Mouse (Mus musculus) liver, embryonic 15.5 days (tissue): ENCODE measurements around the gene Tbc1d17. TPM values are rescaled to one million over a fixed set of nuclear protein-coding genes. Genes with fewer than 3 reads are reported as not detected.
A peak's percentile ranks its signal among the peaks of the same experiment; 100 is the strongest.

Experiments
- ATAC-seq: fragments of 200-750 bp; cut with Nextera tagmentation; 2 replicates; pipeline ENCODE4 v1.8.0; 2017; ENCODE audit warnings: moderate number of reproducible peaks, mild to moderate bottlenecking, moderate library complexity; ENCODE audit not compliant: insufficient read depth
- H3K27ac ChIP-seq: fragments of 300-500 bp; sonication (generic); replicated peaks from 2 replicates; pipeline ENCODE4 v1.5.1; 2015; ENCODE audit warnings: mild to moderate bottlenecking, inconsistent platforms
- H3K27me3 ChIP-seq: fragments of 300-500 bp; sonication (generic); 2 replicates; pipeline ENCODE4 v1.6.1; 2015; ENCODE audit warnings: mild to moderate bottlenecking, inconsistent platforms
- H3K36me3 ChIP-seq: fragments of 300-500 bp; sonication (generic); replicated peaks from 2 replicates; pipeline ENCODE4 v1.6.1; 2015; ENCODE audit warnings: moderate library complexity, mild to moderate bottlenecking, inconsistent platforms
- H3K4me1 ChIP-seq: fragments of 300-500 bp; sonication (generic); replicated peaks from 2 replicates; pipeline ENCODE4 v1.6.1; 2015; ENCODE audit warnings: inconsistent platforms
- H3K4me2 ChIP-seq: fragments of 300-500 bp; sonication (generic); 2 replicates; pipeline ENCODE4 v1.6.1; 2015; ENCODE audit warnings: moderate library complexity, mild to moderate bottlenecking, inconsistent platforms
- H3K4me3 ChIP-seq: fragments of 300-500 bp; sonication (generic); replicated peaks from 2 replicates; pipeline ENCODE4 v1.5.1; 2015; ENCODE audit warnings: mild to moderate bottlenecking, inconsistent platforms
- H3K9ac ChIP-seq: fragments of 300-500 bp; sonication (generic); 2 replicates; pipeline ENCODE4 v1.6.1; 2015; ENCODE audit warnings: moderate library complexity, mild to moderate bottlenecking, inconsistent platforms
- H3K9me3 ChIP-seq: fragments of 300-500 bp; sonication (generic); replicated peaks from 2 replicates; pipeline ENCODE4 v1.6.1; 2016; ENCODE audit warnings: inconsistent platforms
- WGBS: fragments of 180-500 bp; shearing (Covaris S2); methylation state at CpG from one replicate; pipeline ENCODE4 v1.1.7; 2015; ENCODE audit warnings: mixed read lengths; ENCODE audit not compliant: insufficient replicate concordance; 5-methylcytosine and 5-hydroxymethylcytosine counted together
- polyA plus RNA-seq: library from polyadenylated mRNA; unstranded; fragments of >200 nt; fragmentation: Nextera tagmentation; extraction: Ambion mirVana; gene quantifications from 2 replicates; pipeline ENCODE4 v1.2.1, GENCODE M21; 2015

Gene Tbc1d17
- polyA plus RNA-seq, 1 experiment from 2014 or later: 26.1 TPM

DNA sequence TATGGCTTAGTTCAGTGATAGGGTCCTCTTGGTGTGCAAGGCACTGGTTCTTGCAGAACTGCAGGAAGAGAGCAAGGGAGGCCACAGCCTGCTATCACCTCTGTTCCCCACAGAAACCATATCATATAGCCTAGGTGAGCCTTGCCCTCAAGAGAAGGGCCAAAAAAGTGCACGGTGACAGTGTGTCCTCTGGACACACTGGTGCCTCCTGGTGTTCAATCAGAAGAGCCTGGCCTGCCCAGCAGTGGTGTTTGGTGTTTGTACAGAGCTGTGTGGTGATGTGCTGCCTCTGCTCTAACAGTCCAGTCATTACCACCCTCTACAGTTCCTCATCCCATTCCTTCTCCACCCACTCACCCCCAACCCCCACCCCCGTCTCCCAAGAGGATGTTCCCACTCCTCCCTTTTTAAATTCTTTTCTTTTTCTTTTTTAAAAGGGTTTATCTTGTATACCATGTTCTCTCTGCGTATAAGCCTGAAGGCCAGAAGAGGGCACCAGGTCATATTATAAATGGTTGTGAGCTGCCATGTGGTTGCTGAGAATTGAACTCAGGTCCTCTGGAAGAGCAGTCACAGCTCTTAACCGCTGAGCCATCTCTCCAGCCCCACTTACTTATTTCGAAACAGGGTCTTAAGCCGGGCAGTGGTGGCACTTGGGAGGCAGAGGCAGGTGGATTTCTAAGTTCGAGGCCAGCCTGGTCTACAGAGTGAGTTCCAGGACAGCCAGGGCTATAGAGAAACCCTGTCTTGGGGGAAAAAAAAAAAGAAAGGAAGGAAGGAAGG is 27.0 kb downstream of the Tbc1d17 start:
- 66% methylated on average over 7 of the region's 7 CpGs for WGBS

GRCm38 (mm10) chr7:44820525-44820924 is 28.4 kb downstream of the Tbc1d17 start:
- WGBS: 61% methylated on average over 3 of the region's 3 CpGs
- Histone ChIP-seq H3K9ac (no peak overlapping the region), H3K4me2 (peak overlapping the region; percentile 92), H3K4me1 (peaks cover 83% of the 10 kb centered on the region), H3K4me3 (no peak overlapping the region), H3K27ac (peak overlapping the region; percentile 78), H3K9me3 (no peaks in the 10 kb centered on the region), H3K36me3 (peaks cover 22% of the 10 kb centered on the region; the same call in 1 of the 2 replicates), H3K27me3 (no peaks in the 10 kb centered on the region)
- no peak for ATAC-seq

More for the DNA sequence above, 27.0 kb downstream of the Tbc1d17 start:
- H3K27me3 ChIP-seq: no peaks in the 10 kb centered on the region
- H3K36me3 ChIP-seq: peaks cover 36% of the 10 kb centered on the region
- no peaks in the 10 kb centered on the region for H3K9me3 ChIP-seq
- no peak overlapping the region for H3K27ac ChIP-seq
- peaks cover 93% of the 10 kb centered on the region for H3K4me1 ChIP-seq
- no peak overlapping the region for H3K4me2 ChIP-seq
- H3K9ac ChIP-seq: no peak overlapping the region
- H3K4me3 ChIP-seq: no peak overlapping the region
- no peak for ATAC-seq

DNA sequence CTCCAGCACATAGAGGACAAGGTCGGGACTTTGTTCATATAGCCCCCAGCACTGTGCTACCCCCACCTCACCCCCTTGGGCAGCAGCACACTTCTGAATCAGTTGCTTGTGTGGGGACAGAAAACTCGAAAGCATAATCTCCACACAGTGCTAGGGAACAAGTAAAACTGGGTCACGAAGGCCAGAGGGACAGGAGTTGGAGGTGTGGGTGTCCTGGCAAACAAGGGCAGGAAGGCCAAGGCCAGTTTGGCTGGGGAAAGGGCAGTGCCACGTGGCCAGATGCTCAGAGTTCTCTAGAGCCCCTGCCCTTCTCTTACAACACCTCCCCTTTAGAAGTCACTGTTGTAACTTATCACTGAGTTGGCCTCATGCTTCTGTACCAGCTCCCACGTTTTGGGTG is 29.0 kb downstream of the Tbc1d17 start:
- H3K4me2 ChIP-seq: peak overlapping the region; percentile 92
- no peak for ATAC-seq
- peaks cover 20% of the 10 kb centered on the region; the same call in 1 of the 2 replicates for H3K36me3 ChIP-seq
- H3K4me1 ChIP-seq: peaks cover 83% of the 10 kb centered on the region
- H3K27ac ChIP-seq: peak overlapping the region; percentile 78
- WGBS: 33% methylated on average over 5 of the region's 5 CpGs
- H3K27me3 ChIP-seq: no peaks in the 10 kb centered on the region
- peak overlapping the region; percentile 37; the same call in 1 of the 2 replicates for H3K9ac ChIP-seq
- H3K4me3 ChIP-seq: peak overlapping the region; percentile 90
- no peaks in the 10 kb centered on the region for H3K9me3 ChIP-seq

DNA sequence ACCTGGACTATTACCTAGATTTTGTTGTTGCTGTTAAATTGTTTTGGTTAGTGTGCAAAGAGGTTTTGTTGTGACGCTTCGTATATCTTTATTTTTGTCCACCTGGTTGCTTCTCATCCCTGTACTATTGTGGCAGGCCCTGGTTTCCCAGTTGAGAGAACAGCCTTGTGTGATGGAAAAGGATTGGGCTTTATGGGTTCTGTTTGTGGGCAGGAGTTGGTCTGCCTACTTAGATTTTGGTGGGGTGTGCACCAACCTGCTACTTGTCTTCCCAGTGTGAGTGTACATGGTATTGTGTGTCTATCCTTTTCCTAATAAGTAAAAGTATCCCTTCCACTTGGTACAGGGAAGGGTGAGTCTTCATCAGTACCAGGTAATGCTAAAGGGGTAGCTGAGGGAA is 29.5 kb downstream of the Tbc1d17 start:
- Histone ChIP-seq H3K4me3 (peak overlapping the region; percentile 90), H3K36me3 (peaks cover 25% of the 10 kb centered on the region; the same call in 1 of the 2 replicates), H3K9me3 (no peaks in the 10 kb centered on the region), H3K4me2 (peak overlapping the region; percentile 92), H3K9ac (peak overlapping the region; percentile 37), H3K4me1 (peaks cover 83% of the 10 kb centered on the region), H3K27me3 (no peaks in the 10 kb centered on the region), H3K27ac (peak overlapping the region; percentile 78)
- no peak for ATAC-seq
- 83% methylated on average over 2 of the region's 2 CpGs for WGBS

GRCm38 (mm10) chr7:44818751-44819235 is 30.1 kb downstream of the Tbc1d17 start:
- Histone ChIP-seq H3K27me3 (no peaks in the 10 kb centered on the region), H3K4me3 (peak overlapping the region; percentile 90), H3K4me1 (peaks cover 77% of the 10 kb centered on the region), H3K9me3 (no peaks in the 10 kb centered on the region), H3K9ac (peak overlapping the region; percentile 37), H3K36me3 (peaks cover 28% of the 10 kb centered on the region), H3K4me2 (peak overlapping the region; percentile 92), H3K27ac (peak overlapping the region; percentile 78)
- 41% methylated on average over 6 of the region's 6 CpGs for WGBS
- ATAC-seq: no peak

GRCm38 (mm10) chr7:44818164-44818563 is 30.7 kb downstream of the Tbc1d17 start:
- H3K4me3 ChIP-seq: peak overlapping the region; percentile 90
- H3K4me1 ChIP-seq: peaks cover 71% of the 10 kb centered on the region
- 20% methylated on average over 2 of the region's 2 CpGs for WGBS
- no peak for ATAC-seq
- H3K27ac ChIP-seq: peak overlapping the region; percentile 96
- peak overlapping the region; percentile 92 for H3K4me2 ChIP-seq
- H3K9ac ChIP-seq: peak overlapping the region; percentile 93; the same call in 1 of the 2 replicates
- peaks cover 22% of the 10 kb centered on the region for H3K36me3 ChIP-seq
- H3K27me3 ChIP-seq: no peaks in the 10 kb centered on the region
- no peaks in the 10 kb centered on the region for H3K9me3 ChIP-seq

- peak overlapping the region; percentile 92 for H3K4me2 ChIP-seq
- H3K36me3 ChIP-seq: peaks cover 17% of the 10 kb centered on the region
- no peaks in the 10 kb centered on the region for H3K9me3 ChIP-seq
- H3K27ac ChIP-seq: peak overlapping the region; percentile 96
- H3K4me1 ChIP-seq: peaks cover 66% of the 10 kb centered on the region
- ATAC-seq: no peak
- H3K4me3 ChIP-seq: peak overlapping the region; percentile 90
- H3K27me3 ChIP-seq: no peaks in the 10 kb centered on the region
- peak overlapping the region; percentile 93 for H3K9ac ChIP-seq
- WGBS: 21% methylated on average over 3 of the region's 3 CpGs
Observed at GRCm38 (mm10) chr7:44817441-44817840, 31.4 kb downstream of the Tbc1d17 start.

DNA sequence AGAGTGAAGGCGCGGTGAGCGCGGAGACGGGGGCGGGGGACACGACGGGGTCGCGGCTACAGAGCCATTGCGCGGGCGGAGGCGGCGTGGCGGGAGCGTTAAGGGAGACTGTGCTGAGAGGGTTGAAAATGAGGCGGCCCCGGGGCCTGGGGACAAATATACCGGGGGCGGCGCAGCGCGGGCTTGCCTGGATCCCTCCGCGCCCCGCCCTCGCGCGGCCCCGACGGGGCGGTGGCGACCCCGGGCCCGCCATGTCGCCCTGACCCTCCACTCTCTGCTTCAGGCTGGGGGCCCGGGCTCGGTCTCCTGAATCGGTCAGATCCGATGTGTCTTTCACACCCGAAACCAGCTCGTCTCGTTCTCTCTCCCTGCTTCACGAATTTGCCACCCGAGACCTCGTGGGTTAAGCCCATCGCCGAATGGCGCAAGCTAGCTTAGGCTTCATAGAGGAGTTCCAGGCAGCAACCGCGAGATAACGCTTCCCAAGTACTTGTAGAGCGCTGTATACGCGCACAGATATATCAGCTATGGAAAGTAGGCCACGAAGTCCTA is 32.3 kb downstream of the Tbc1d17 start, which contains the start of gene Atf5:
TSS of gene Atf5 (minus strand) at position 189 of the 552 bp plus-strand sequence.
- Histone ChIP-seq H3K27ac (peak within 1 kb of the TSS; percentile 96), H3K36me3 (peaks cover 17% of the 10 kb centered on the region), H3K4me3 (peak within 1 kb of the TSS; percentile 90), H3K4me2 (peak within 1 kb of the TSS; percentile 92), H3K27me3 (no peaks in the 10 kb centered on the region), H3K9me3 (no peaks in the 10 kb centered on the region), H3K9ac (peak within 1 kb of the TSS; percentile 93), H3K4me1 (peaks cover 62% of the 10 kb centered on the region)
- WGBS: under 1% methylated on average over 57 of the region's 57 CpGs
- ATAC-seq: peak; percentile 27

GRCm38 (mm10) chr7:44815721-44816469 is 33.0 kb downstream of the Tbc1d17 start, which contains the start of the genes Nup62 and Il4i1:
Gene Nup62 (plus strand): TSS chr7:44816088.
Gene Il4i1 (plus strand): TSS chr7:44816387.
- H3K4me3 ChIP-seq: peak within 1 kb of the TSS; percentile 90
- ATAC-seq: peak; percentile 89
- H3K4me1 ChIP-seq: peaks cover 55% of the 10 kb centered on the region
- H3K9ac ChIP-seq: peak within 1 kb of the TSS; percentile 93
- peak within 1 kb of the TSS; percentile 96 for H3K27ac ChIP-seq
- WGBS: 1% methylated on average over 62 of the region's 62 CpGs
- H3K36me3 ChIP-seq: peaks cover 17% of the 10 kb centered on the region
- H3K4me2 ChIP-seq: peak within 1 kb of the TSS; percentile 92
- no peaks in the 10 kb centered on the region for H3K27me3 ChIP-seq
- no peaks in the 10 kb centered on the region for H3K9me3 ChIP-seq

- ATAC-seq: no peak
- peaks cover 17% of the 10 kb centered on the region for H3K36me3 ChIP-seq
Observed at GRCm38 (mm10) chr7:44814952-44815553, 33.8 kb downstream of the Tbc1d17 start.

More at GRCm38 (mm10) chr7:44814952-44815553, 33.8 kb downstream of the Tbc1d17 start:
- 44% methylated on average over 14 of the region's 14 CpGs for WGBS
- no peaks in the 10 kb centered on the region for H3K27me3 ChIP-seq
- peak overlapping the region; percentile 92 for H3K4me2 ChIP-seq
- H3K4me3 ChIP-seq: peak overlapping the region; percentile 90
- peak overlapping the region; percentile 96 for H3K27ac ChIP-seq
- peaks cover 47% of the 10 kb centered on the region for H3K4me1 ChIP-seq
- peak overlapping the region; percentile 93 for H3K9ac ChIP-seq
- H3K9me3 ChIP-seq: no peaks in the 10 kb centered on the region
